Mouse (Mus musculus) intestine, embryonic 15.5 days (tissue): ENCODE data around the gene Ercc8. TPM values are rescaled to one million over a fixed set of nuclear protein-coding genes. Genes with fewer than 3 reads are reported as not detected.
A peak's percentile ranks its signal among the peaks of the same experiment; 100 is the strongest.

Experiments
- ATAC-seq: fragments of 200-750 bp; cut with Nextera tagmentation; 2 replicates; pipeline ENCODE4 v1.8.0; 2017; ENCODE audit warnings: moderate TSS enrichment, moderate library complexity
- H3K27ac ChIP-seq: fragments of 300-500 bp; sonication (generic); 2 replicates; pipeline ENCODE4 v1.5.1; 2015; ENCODE audit warnings: mild to moderate bottlenecking, inconsistent platforms
- H3K27me3 ChIP-seq: fragments of 300-500 bp; sonication (generic); replicated peaks from 2 replicates; pipeline ENCODE4 v1.6.1; 2015; ENCODE audit warnings: inconsistent platforms
- H3K36me3 ChIP-seq: fragments of 300-500 bp; sonication (generic); 2 replicates; pipeline ENCODE4 v1.6.1; 2015; ENCODE audit warnings: inconsistent platforms
- H3K4me1 ChIP-seq: fragments of 300-500 bp; sonication (generic); replicated peaks from 2 replicates; pipeline ENCODE4 v1.6.1; 2015; ENCODE audit warnings: inconsistent platforms
- H3K4me2 ChIP-seq: fragments of 300-500 bp; sonication (generic); replicated peaks from 2 replicates; pipeline ENCODE4 v1.6.1; 2015; ENCODE audit warnings: mild to moderate bottlenecking, inconsistent platforms
- H3K4me3 ChIP-seq: fragments of 300-500 bp; sonication (generic); replicated peaks from 2 replicates; pipeline ENCODE4 v1.5.1; 2015; ENCODE audit warnings: inconsistent platforms
- H3K9ac ChIP-seq: fragments of 300-500 bp; sonication (generic); 2 replicates; pipeline ENCODE4 v1.6.1; 2015; ENCODE audit warnings: inconsistent platforms
- H3K9me3 ChIP-seq: fragments of 300-500 bp; sonication (generic); 2 replicates; pipeline ENCODE4 v1.6.1; 2016; ENCODE audit warnings: inconsistent platforms
- WGBS: fragments of 180-500 bp; shearing (Covaris S2); methylation state at CpG from one replicate; pipeline ENCODE4 v1.1.7; 2015; 5-methylcytosine and 5-hydroxymethylcytosine counted together
- polyA plus RNA-seq: library from polyadenylated mRNA; unstranded; fragments of >200 nt; fragmentation: Nextera tagmentation; extraction: Ambion mirVana; gene quantifications from 2 replicates; pipeline ENCODE4 v1.2.1, GENCODE M21; 2015

Gene Ercc8
- polyA plus RNA-seq, 1 experiment from 2014 or later = 13.5 TPM

- Histone ChIP-seq H3K9me3 (no peaks in the 10 kb centered on the region), H3K27me3 (no peaks in the 10 kb centered on the region), H3K9ac (no peak overlapping the region), H3K36me3 (no peaks in the 10 kb centered on the region), H3K4me3 (no peak overlapping the region), H3K4me1 (no peaks in the 10 kb centered on the region), H3K4me2 (no peak overlapping the region), H3K27ac (no peak overlapping the region)
- no peak for ATAC-seq
- WGBS = 73% methylated on average over 7 of the region's 7 CpGs
These were observed 29.5 kb upstream of the Ercc8 start for GRCm38 (mm10) chr13:108129070-108129469.

- no peak overlapping the region for H3K27ac ChIP-seq
- no peak overlapping the region for H3K4me3 ChIP-seq
- H3K4me1 ChIP-seq = no peaks in the 10 kb centered on the region
- WGBS = 72% methylated on average over 5 of the region's 5 CpGs
- ATAC-seq = no peak
- no peaks in the 10 kb centered on the region for H3K9me3 ChIP-seq
- no peak overlapping the region for H3K4me2 ChIP-seq
- no peaks in the 10 kb centered on the region for H3K27me3 ChIP-seq
- H3K36me3 ChIP-seq = no peaks in the 10 kb centered on the region
- H3K9ac ChIP-seq = no peak overlapping the region
These were observed 27.8 kb upstream of the Ercc8 start for GRCm38 (mm10) chr13:108130737-108131136.

- ATAC-seq = no peak
- H3K27ac ChIP-seq = no peak overlapping the region
These were observed 26.3 kb upstream of the Ercc8 start for GRCm38 (mm10) chr13:108132031-108132819.

GRCm38 (mm10) chr13:108135617-108136016 is 22.9 kb upstream of the Ercc8 start:
- H3K27ac ChIP-seq = no peak overlapping the region
- no peaks in the 10 kb centered on the region for H3K4me1 ChIP-seq
- 72% methylated on average over 6 of the region's 6 CpGs for WGBS
- no peak overlapping the region for H3K4me3 ChIP-seq
- H3K9ac ChIP-seq = no peak overlapping the region
- ATAC-seq = no peak
- H3K27me3 ChIP-seq = no peaks in the 10 kb centered on the region
- H3K36me3 ChIP-seq = no peaks in the 10 kb centered on the region
- H3K4me2 ChIP-seq = no peak overlapping the region
- no peaks in the 10 kb centered on the region for H3K9me3 ChIP-seq

More at GRCm38 (mm10) chr13:108132031-108132819, 26.3 kb upstream of the Ercc8 start:
- Histone ChIP-seq H3K9ac (no peak overlapping the region), H3K9me3 (no peaks in the 10 kb centered on the region), H3K4me3 (no peak overlapping the region), H3K4me2 (no peak overlapping the region), H3K36me3 (no peaks in the 10 kb centered on the region), H3K27me3 (no peaks in the 10 kb centered on the region), H3K4me1 (no peaks in the 10 kb centered on the region)
- 53% methylated on average over 6 of the region's 6 CpGs for WGBS

- Histone ChIP-seq H3K9ac (no peak overlapping the region), H3K36me3 (no peaks in the 10 kb centered on the region), H3K27ac (no peak overlapping the region), H3K27me3 (no peaks in the 10 kb centered on the region), H3K4me2 (no peak overlapping the region), H3K4me3 (no peak overlapping the region), H3K9me3 (no peaks in the 10 kb centered on the region), H3K4me1 (no peaks in the 10 kb centered on the region)
- ATAC-seq = no peak
- WGBS = 78% methylated on average over 5 of the region's 5 CpGs
These were observed 20.0 kb upstream of the Ercc8 start for GRCm38 (mm10) chr13:108138403-108138977.

GRCm38 (mm10) chr13:108144086-108144485 is 14.4 kb upstream of the Ercc8 start:
- WGBS = 91% methylated on average over 8 of the region's 8 CpGs
- Histone ChIP-seq H3K4me2 (no peak overlapping the region), H3K27ac (no peak overlapping the region), H3K9me3 (no peaks in the 10 kb centered on the region), H3K9ac (no peak overlapping the region), H3K27me3 (no peaks in the 10 kb centered on the region), H3K4me1 (no peaks in the 10 kb centered on the region), H3K36me3 (no peaks in the 10 kb centered on the region), H3K4me3 (no peak overlapping the region)
- no peak for ATAC-seq

- Histone ChIP-seq H3K9ac (no peak overlapping the region), H3K36me3 (no peaks in the 10 kb centered on the region), H3K27me3 (no peaks in the 10 kb centered on the region), H3K4me3 (no peak overlapping the region), H3K9me3 (no peaks in the 10 kb centered on the region), H3K4me2 (no peak overlapping the region), H3K27ac (no peak overlapping the region), H3K4me1 (no peaks in the 10 kb centered on the region)
- ATAC-seq = no peak
These were observed 6.7 kb upstream of the Ercc8 start for GRCm38 (mm10) chr13:108151782-108152181.

- Histone ChIP-seq H3K4me1 (no peaks in the 10 kb centered on the region), H3K9ac (no peak overlapping the region), H3K4me2 (no peak overlapping the region), H3K9me3 (no peaks in the 10 kb centered on the region), H3K4me3 (no peak overlapping the region), H3K27me3 (no peaks in the 10 kb centered on the region), H3K27ac (no peak overlapping the region), H3K36me3 (no peaks in the 10 kb centered on the region)
- 55% methylated on average over 8 of the region's 8 CpGs for WGBS
- ATAC-seq = peak; percentile 61
These were observed 5.7 kb upstream of the Ercc8 start for GRCm38 (mm10) chr13:108152650-108153372.

GRCm38 (mm10) chr13:108157156-108157555 is 1.4 kb upstream of the Ercc8 start:
- WGBS = 78% methylated on average over 2 of the region's 2 CpGs
- Histone ChIP-seq H3K4me1 (peaks cover 5% of the 10 kb centered on the region; the same call in 1 of the 2 replicates), H3K4me3 (no peak overlapping the region), H3K27me3 (no peaks in the 10 kb centered on the region), H3K27ac (no peak overlapping the region), H3K9ac (no peak overlapping the region), H3K9me3 (no peaks in the 10 kb centered on the region), H3K36me3 (0 out of 2 replicates have a peak, but pooled peaks cover 5% of the 10 kb centered on the region), H3K4me2 (no peak overlapping the region)
- no peak for ATAC-seq

- no peak overlapping the region for H3K27ac ChIP-seq
- H3K4me1 ChIP-seq = peaks cover 5% of the 10 kb centered on the region; the same call in 1 of the 2 replicates
- peak; percentile 82 for ATAC-seq
- H3K9me3 ChIP-seq = no peaks in the 10 kb centered on the region
- peak overlapping the region; percentile 63 for H3K4me3 ChIP-seq
- 0 out of 2 replicates have a peak, but pooled peaks cover 5% of the 10 kb centered on the region for H3K36me3 ChIP-seq
- peak overlapping the region; percentile 70 for H3K9ac ChIP-seq
- H3K4me2 ChIP-seq = peak overlapping the region; percentile 70
- H3K27me3 ChIP-seq = no peaks in the 10 kb centered on the region
- 3% methylated on average over 42 of the region's 42 CpGs for WGBS
These were observed 633 bp upstream of the Ercc8 start for GRCm38 (mm10) chr13:108157732-108158464.

- peak overlapping the region; percentile 48 for H3K9ac ChIP-seq
- H3K27me3 ChIP-seq = no peaks in the 10 kb centered on the region
- no peak for ATAC-seq
- peaks cover 5% of the 10 kb centered on the region; the same call in 1 of the 2 replicates for H3K4me1 ChIP-seq
- 6% methylated on average over 8 of the region's 8 CpGs for WGBS
- peak overlapping the region; percentile 63 for H3K4me3 ChIP-seq
- 0 out of 2 replicates have a peak, but pooled peaks cover 5% of the 10 kb centered on the region for H3K36me3 ChIP-seq
- peak overlapping the region; percentile 85 for H3K4me2 ChIP-seq
- no peak overlapping the region for H3K27ac ChIP-seq
- H3K9me3 ChIP-seq = no peaks in the 10 kb centered on the region
These were observed 677 bp downstream of the Ercc8 start for GRCm38 (mm10) chr13:108159241-108159575.

- Histone ChIP-seq H3K27ac (no peak overlapping the region), H3K4me3 (peak overlapping the region; percentile 2; the same call in 1 of the 2 replicates), H3K36me3 (0 out of 2 replicates have a peak, but pooled peaks cover 5% of the 10 kb centered on the region), H3K4me2 (peak overlapping the region; percentile 85), H3K4me1 (peaks cover 5% of the 10 kb centered on the region; the same call in 1 of the 2 replicates), H3K9ac (no peak overlapping the region), H3K9me3 (no peaks in the 10 kb centered on the region), H3K27me3 (no peaks in the 10 kb centered on the region)
- no peak for ATAC-seq
- WGBS = 54% methylated on average over 7 of the region's 7 CpGs
These were observed 1.4 kb downstream of the Ercc8 start for GRCm38 (mm10) chr13:108159963-108160362.
